ENCODE assay signal across 8 mouse cellular contexts in the genomic region with DNA sequence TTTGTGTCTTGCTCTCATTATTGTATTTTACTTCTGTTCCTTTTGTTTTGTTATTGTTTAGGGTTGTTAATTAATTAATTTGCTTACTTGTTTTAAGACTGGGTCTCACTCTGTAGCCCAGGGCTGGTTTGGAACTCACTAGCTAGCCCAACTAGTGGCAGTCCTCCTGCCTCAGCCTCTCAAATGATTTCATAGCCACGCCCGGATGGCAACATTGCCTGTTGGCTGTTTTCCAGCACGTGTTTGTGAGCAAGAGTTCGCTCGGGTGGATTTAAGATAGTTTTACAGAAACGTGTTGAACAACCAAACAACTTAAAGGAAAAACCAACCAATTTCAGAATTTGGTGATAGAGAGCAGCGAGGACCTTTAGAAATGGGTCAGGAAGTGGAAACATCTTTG. TPM values are rescaled to one million over a fixed set of nuclear protein-coding genes. Genes with fewer than 3 reads are reported as not detected.
DNase-seq lines count a peak whose midpoint lies in the region; ATAC-seq and TF ChIP-seq lines count a peak whose summit lies in the region.

No protein-coding gene starts in this region.

- DNase-seq in cerebellum, adult 11-12 months, result peak; percentile 53
- no peak for DNase-seq in cerebellum, postnatal 4 days (ENCODE audit: low spot score in 2 of 2)
- DNase-seq in ovary, postnatal 14 days (ENCODE audit: low spot score), result no peak

- whole genome bisulfite sequencing in forebrain, embryonic 12.5 days, result 86% methylated on average over 7 of the region's 7 CpGs
- WGBS in limb, embryonic 13.5 days, result 78% methylated on average over 7 of the region's 7 CpGs

- peak overlapping the region; percentile 74 for H3K4me3 ChIP-seq in ES-Bruce4 (ENCODE audit: low read depth, low read length)
- H3K4me3 ChIP-seq in forebrain, embryonic 12.5 days (replicated peaks), result peak overlapping the region; percentile 78; the same call in 1 of the 2 replicates
- H3K4me3 ChIP-seq in limb, embryonic 13.5 days, result peak overlapping the region; percentile 65; the same call in 1 of the 2 replicates

- no peaks in the 10 kb centered on the region for H3K27me3 ChIP-seq in ES-Bruce4 (ENCODE audit: control insufficient read depth, insufficient read depth, low read length, poor library complexity, severe bottlenecking)
- H3K27me3 ChIP-seq in forebrain, embryonic 12.5 days, result no peaks in the 10 kb centered on the region
- peaks cover 4% of the 10 kb centered on the region; the same call in 1 of the 2 replicates for H3K27me3 ChIP-seq in limb, embryonic 13.5 days

- peak overlapping the region; percentile 92 for H3K4me2 ChIP-seq in forebrain, embryonic 12.5 days
- peak overlapping the region; percentile 94 for H3K4me2 ChIP-seq in limb, embryonic 13.5 days (replicated peaks)

- peaks cover 4% of the 10 kb centered on the region for H3K4me1 ChIP-seq in ES-Bruce4 (ENCODE audit: control insufficient read depth, insufficient read depth, low read length)
- peaks cover 16% of the 10 kb centered on the region for H3K4me1 ChIP-seq in forebrain, embryonic 12.5 days
- H3K4me1 ChIP-seq in limb, embryonic 13.5 days, result peaks cover 16% of the 10 kb centered on the region

- TF ChIP-seq CTCF in ES-Bruce4 (IDR thresholded peaks at IDR 0.05; ENCODE audit: low read depth, low read length), result no peak

- H3K9ac ChIP-seq in ES-Bruce4 (ENCODE audit: low read depth, poor library complexity, severe bottlenecking), result peak overlapping the region; percentile 83
- no peak overlapping the region for H3K9ac ChIP-seq in forebrain, embryonic 12.5 days
- H3K9ac ChIP-seq in limb, embryonic 13.5 days, result no peak overlapping the region

- no peak for ATAC-seq in forebrain, embryonic 12.5 days (ENCODE audit: low FRiP score)
- no peak for ATAC-seq in limb, embryonic 13.5 days (ENCODE audit: low FRiP score, low read depth)
- ATAC-seq in inflammation-experienced regulatory T-cells, adult 6 months, result no peak
- no peak for ATAC-seq in granulocyte monocyte progenitor cell, adult 5-6 weeks (replicated peaks; ENCODE audit: poor library complexity, severe bottlenecking)

- H3K9me3 ChIP-seq in ES-Bruce4 (replicated peaks; ENCODE audit: control insufficient read depth, insufficient read depth, low read length, poor library complexity, severe bottlenecking), result no peaks in the 10 kb centered on the region
- H3K9me3 ChIP-seq in forebrain, embryonic 12.5 days, result no peaks in the 10 kb centered on the region
- no peaks in the 10 kb centered on the region for H3K9me3 ChIP-seq in limb, embryonic 13.5 days

- peak; percentile 28 for TF ChIP-seq POLR2A in ES-Bruce4 (IDR thresholded peaks at IDR 0.05; ENCODE audit: insufficient read depth, low read length)

- no peak for TF ChIP-seq EP300 in ES-Bruce4 (IDR thresholded peaks at IDR 0.05; ENCODE audit: insufficient read depth, low read depth, low read length)

- H3K36me3 ChIP-seq in ES-Bruce4 (ENCODE audit: control insufficient read depth, insufficient read depth, low read length, poor library complexity, severe bottlenecking), result peaks cover 21% of the 10 kb centered on the region
- H3K36me3 ChIP-seq in forebrain, embryonic 12.5 days (replicated peaks), result no peaks in the 10 kb centered on the region
- H3K36me3 ChIP-seq in limb, embryonic 13.5 days, result no peaks in the 10 kb centered on the region

- H3K27ac ChIP-seq in ES-Bruce4 (ENCODE audit: insufficient read depth, low read length), result peak overlapping the region; percentile 93
- no peak overlapping the region for H3K27ac ChIP-seq in forebrain, embryonic 12.5 days
- no peak overlapping the region for H3K27ac ChIP-seq in limb, embryonic 13.5 days

RNA-seq across cellular contexts. Expression of a gene that starts 1.3 kb away (rescaled TPM):
- polyA plus RNA-seq in ES-Bruce4 (2011; ENCODE audit: insufficient read depth, insufficient read length, low read depth, missing spikeins), result 381 and 387 TPM in 2 replicates
- polyA plus RNA-seq in forebrain, embryonic 12.5 days (2016; fragmentation: Nextera tagmentation; extraction: Ambion mirVana), result 37.4 and 47.5 TPM in 2 replicates
- polyA plus RNA-seq in limb, embryonic 13.5 days (2015; fragmentation: Nextera tagmentation; extraction: Ambion mirVana), result 29.7 and 30.9 TPM in 2 replicates
- polyA plus RNA-seq in inflammation-experienced regulatory T-cells, adult 6 months (2017; shearing (Covaris generic)), result 1 to 10 TPM; 7.4 to 7.8 (median 7.6) TPM
- 0.43 TPM in 1 of 2 replicates, not detected in the other for total RNA-seq in granulocyte monocyte progenitor cell, adult 5-6 weeks (2014; fragmentation: Nextera tagmentation)
- 0.39 TPM in 1 of 2 replicates, not detected in the other for total RNA-seq in granulocyte monocyte progenitor cell, adult 5-6 weeks (2017)
